Mouse (Mus musculus) layer of hippocampus, adult 8-10 months (tissue): ENCODE measurements around the gene Gtf2i. TPM values are rescaled to one million over a fixed set of nuclear protein-coding genes. Genes with fewer than 3 reads are reported as not detected.

Experiments
- DNase-seq, 2 experiments: peaks; one replicate each; pipeline ENCODE4 v3.0.0; 2022; ENCODE audit warnings: low spot score in 2 of 2
- microRNA-seq, 2 experiments: library from miRNA; unstranded; fragments of <30 nt; microRNA quantifications; one replicate each; pipeline ENCODE4 v1.2.0; 2022
- total RNA-seq, 4 experiments: library from RNA; stranded (reverse); gene quantifications; 2 replicates each; pipeline ENCODE4 v1.2.4; 2022

The Gtf2i gene
- total RNA-seq, 4 experiments from 2014 or later = 200 to 239 (median 224) TPM

DNA sequence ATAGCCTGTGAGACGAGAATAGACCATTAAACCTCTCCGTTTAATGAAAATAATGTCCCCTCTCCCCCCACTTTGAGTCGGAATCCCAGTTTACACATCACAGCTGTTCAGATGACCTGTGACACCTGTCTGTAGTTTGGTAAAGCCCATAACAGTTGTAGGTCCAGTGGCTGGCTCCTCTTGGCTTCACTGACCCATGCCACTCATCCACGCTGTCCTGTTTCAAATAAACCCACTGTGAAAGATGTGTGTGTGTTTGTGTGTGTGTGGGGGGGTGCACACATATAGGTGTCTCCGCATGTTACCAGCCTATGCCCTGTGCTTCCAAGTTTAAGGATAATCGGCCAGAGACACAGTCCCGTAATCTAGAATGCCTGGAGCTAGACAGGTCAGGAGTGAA is 96.7 kb downstream of the Gtf2i start:
- no peak for DNase-seq

DNA sequence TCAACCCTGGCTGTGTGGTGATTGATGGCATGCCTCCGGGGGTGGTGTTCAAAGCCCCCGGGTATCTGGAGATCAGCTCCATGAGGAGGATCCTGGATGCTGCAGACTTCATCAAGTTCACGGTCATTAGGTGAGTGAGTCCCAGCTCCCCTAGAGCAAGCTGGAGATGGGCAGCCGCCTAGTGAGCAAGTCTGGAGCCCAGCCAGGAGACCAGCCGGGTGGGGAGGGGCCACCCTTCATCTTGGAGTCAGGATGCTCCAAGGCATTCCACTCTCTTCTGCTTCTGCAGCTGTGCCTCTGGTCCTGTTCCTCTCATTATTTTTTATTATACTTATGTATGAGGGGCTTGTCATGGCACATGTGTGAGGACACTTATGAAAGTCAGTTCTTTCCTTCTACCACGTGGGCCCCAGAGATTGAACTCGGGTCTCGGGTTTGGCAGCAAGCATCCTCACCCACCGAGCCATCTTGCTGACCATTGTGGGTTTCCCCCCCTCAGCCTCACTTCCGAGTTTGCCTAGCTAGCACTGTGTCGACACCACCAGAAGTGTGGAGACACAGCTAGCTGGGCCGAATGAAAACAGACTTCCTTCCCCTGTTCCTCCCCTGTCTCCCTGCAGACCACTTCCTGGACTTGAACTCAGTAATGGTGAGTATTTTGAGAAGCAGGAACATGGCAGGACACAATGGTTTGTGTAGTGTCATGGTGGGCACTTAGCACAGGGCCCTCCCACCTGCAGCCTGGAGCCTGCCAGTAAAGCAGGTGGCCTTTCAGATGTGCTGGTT is 100.3 kb downstream of the Gtf2i start:
- DNase-seq = no peak

DNA sequence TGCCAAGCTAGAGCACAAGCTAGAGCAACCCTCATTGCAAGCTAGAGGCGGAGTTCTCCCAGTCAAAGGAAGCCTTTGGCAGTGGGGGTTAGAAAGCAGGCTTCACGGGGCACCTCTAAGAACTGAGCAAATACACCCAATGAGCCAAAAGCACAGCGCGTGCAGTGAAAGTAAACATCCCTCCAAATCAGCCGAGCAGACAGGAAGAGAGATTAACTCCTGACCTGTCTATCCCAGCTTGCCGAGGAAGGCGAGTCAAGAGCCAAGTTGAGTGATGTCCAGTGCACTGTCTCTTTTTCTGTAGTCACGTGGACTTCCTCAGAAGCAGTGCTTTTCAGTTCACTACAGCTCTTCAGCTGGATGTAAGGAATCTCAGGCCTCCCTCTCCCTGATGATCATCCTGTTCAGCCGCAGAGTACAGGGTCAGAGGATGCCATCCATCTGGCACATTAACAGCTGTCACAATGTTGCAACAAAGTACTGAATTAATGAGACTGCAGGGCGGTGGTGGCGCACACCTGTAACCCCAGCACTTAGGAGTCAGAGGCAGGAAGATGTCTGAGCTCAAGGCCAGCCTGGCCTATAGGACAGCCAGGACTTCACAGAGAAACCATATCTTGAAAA is 104.5 kb downstream of the Gtf2i start:
- DNase-seq = no peak

DNA sequence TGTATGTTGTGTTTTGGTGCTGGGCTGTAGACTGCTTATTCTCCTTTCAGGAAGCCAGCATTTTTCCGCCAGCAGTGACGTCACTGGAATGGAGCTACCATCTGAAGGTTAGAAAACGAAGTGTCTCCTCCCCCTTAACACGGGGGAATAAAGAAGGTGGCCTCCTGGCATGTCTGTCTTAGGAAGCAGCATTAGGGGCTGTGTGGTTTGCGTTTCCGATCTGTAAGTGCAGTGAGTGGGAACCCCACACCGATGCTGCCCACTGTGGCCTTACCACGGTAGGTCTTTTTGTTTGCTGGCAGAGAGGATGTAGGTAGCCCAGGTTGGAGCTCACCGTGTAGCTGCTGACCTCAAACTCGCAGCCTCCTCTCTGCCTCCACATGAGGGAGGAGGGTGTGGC is 107.8 kb downstream of the Gtf2i start:
- DNase-seq = no peak

DNA sequence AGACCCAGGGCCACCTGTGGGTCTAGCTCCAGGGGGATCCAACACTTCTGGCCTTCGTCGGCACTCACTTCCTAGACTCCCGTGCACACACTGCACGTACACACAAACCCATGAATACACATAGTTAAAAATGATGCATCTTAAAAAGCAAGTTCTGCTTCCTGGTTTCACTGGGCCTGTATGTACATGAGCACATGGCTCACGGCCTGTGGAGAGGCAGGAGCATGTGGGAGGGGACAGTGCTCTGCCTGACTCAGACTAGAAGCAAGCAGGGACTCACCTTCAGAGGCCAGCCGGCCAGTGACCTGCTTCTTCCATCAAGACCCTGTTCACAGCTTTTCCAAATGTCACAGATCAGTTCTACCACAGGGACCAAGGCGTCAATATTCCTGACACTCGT is 120.9 kb downstream of the Gtf2i start:
- no peak for DNase-seq

DNA sequence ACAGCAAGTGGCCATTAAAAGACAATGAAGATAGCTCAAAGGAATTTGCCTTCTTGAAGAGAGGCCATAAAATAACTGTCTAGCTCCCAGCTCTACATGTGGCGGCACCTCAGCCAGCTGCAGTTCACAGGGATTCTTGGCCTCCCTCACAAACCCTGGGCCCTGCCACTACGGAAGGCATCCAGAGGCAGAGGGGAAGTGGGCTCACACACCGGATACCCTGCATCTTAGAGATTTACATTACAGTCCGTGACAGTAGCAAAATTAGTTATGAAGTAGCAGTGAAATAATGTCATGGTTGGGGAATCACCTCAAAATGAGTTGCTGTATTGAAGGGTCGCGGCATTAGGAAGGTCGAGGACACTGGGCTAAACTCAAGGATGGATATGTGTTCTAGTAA is 126.0 kb downstream of the Gtf2i start:
- no peak for DNase-seq

Small RNAs within 50 kb of the gene (microRNA-seq; reads per million reads assigned to microRNA genes)
- 0 reads per million in 2 experiments for gene Mir3965

Other genes starting within 250 kb of the Gtf2i start
- gene Castor2, start 215.0 kb downstream of the Gtf2i start, total RNA-seq = 100 to 1,000 TPM in 1 of 4 experiments, 10 to 100 TPM in 3; 53.3 to 102 (median 68.7) TPM
- gene Rcc1l, start 138.0 kb downstream of the Gtf2i start, total RNA-seq = 10 to 100 TPM; 15.6 to 18.8 (median 16.9) TPM
- gene Gtf2ird2, start 130.7 kb downstream of the Gtf2i start, total RNA-seq = 10 to 100 TPM; 16.1 to 19.6 (median 16.4) TPM
- gene Ncf1, start 85.1 kb downstream of the Gtf2i start, total RNA-seq = 10 to 100 TPM in 2 of 4 experiments, 1 to 10 TPM in 2; 6.3 to 25.6 (median 14.7) TPM
- gene Gtf2ird1, start 142.0 kb upstream of the Gtf2i start, total RNA-seq = 10 to 100 TPM; 26.8 to 35.0 (median 32.8) TPM
- 100 to 1,000 TPM in 2 of 4 experiments, 10 to 100 TPM in 2; 92.3 to 109 (median 102) TPM for gene Clip2, start 237.7 kb upstream of the Gtf2i start, total RNA-seq
- gene Syna, start 245.4 kb upstream of the Gtf2i start, total RNA-seq = 1 to 10 TPM; 3.3 to 4.4 (median 3.7) TPM